Mouse (Mus musculus) neutrophil, adult 5-6 weeks (primary cell): Measurements from ENCODE around the gene Vgf. TPM values are rescaled to one million over a fixed set of nuclear protein-coding genes. Genes with fewer than 3 reads are reported as not detected.

Source experiments
- ATAC-seq: fragments of 151-379, 151-347 bp; 2 replicates; pipeline ENCODE4 v1.8.0; 2017; ENCODE audit warnings: mild to moderate bottlenecking, moderate TSS enrichment; ENCODE audit not compliant: insufficient number of reproducible peaks, poor library complexity, low FRiP score, severe bottlenecking; ENCODE audit errors: extremely low read depth
- total RNA-seq: library from RNA; stranded (forward); fragments of 200-1000 nt; gene quantifications from 2 replicates; pipeline ENCODE4 v1.2.3, GENCODE M21; 2017

Gene Vgf
- total RNA-seq, 1 experiment from 2014 or later: not detected

DNA sequence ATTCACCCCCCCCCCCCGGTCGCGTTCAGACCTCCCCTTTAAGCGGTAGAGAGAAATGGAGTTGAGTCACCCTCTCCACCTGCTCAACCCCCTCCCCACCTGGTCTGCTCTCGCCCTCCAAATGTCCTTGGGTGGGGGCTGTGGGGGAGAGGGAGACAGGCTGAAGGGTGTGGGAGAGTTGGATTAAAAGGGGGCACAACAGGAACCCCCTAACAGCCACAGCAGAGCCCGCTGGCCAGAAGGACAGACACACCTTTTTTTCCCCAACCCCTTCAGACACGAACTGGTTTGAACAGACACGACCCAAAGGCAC lies 3.0 kb downstream of the Vgf start:
- ATAC-seq: no peak

DNA sequence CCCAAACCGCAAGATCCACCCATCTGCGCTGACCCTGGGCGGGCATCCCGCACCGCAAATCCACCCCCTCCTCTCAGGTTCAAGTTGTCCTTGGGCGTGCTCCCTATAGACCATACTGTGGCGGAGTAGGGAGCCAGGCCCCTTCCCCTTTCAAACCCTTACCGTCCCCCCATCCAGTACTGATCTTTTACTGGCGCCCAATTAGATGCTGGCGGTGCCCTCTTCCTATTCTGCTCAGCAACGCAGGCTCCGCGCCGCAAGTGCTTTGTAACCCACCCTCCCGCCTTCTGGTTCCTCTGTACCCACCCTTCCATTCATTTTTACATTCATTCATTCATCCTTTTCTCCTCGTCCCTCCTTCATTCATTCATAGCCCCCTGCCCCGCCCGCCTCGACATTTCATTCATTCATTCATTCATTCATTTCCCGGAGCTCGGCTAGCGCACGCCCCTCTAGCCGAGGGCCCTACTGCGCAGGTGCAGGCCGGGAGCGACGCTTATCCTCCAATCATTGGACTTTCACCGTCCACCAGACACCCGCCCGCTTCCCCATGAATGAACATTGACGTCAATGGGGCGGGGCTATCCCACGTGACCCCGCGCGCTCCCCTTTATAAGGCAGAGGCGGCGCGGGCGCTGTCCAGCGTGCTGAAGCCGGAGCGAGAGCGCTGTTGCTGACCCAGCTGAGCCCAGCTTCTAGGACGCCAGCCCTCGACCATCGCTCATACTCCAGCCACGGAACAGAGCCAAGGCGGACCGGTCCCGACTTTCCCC lies 3.6 kb downstream of the Vgf start:
- peak; percentile 54 for ATAC-seq

DNA sequence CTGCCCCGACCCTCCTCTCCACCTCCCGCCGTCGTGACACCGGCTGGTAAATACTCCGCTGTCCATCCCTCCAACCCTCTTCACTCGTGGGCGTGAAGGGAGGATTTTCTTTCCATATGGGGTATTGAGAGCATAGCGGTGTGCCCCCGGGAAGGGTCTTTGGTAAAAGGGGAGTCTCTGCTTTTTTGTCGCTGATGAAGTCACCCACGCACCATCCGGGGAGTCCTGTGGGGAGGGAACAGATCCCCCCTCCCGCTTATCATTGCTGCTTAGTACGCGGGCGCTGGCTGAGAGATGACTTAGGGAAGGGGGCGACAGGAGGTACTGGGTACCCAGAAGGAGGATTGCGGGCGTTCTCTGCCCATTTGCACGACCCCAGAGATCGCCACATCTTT lies 4.2 kb downstream of the Vgf start:
- no peak for ATAC-seq

DNA sequence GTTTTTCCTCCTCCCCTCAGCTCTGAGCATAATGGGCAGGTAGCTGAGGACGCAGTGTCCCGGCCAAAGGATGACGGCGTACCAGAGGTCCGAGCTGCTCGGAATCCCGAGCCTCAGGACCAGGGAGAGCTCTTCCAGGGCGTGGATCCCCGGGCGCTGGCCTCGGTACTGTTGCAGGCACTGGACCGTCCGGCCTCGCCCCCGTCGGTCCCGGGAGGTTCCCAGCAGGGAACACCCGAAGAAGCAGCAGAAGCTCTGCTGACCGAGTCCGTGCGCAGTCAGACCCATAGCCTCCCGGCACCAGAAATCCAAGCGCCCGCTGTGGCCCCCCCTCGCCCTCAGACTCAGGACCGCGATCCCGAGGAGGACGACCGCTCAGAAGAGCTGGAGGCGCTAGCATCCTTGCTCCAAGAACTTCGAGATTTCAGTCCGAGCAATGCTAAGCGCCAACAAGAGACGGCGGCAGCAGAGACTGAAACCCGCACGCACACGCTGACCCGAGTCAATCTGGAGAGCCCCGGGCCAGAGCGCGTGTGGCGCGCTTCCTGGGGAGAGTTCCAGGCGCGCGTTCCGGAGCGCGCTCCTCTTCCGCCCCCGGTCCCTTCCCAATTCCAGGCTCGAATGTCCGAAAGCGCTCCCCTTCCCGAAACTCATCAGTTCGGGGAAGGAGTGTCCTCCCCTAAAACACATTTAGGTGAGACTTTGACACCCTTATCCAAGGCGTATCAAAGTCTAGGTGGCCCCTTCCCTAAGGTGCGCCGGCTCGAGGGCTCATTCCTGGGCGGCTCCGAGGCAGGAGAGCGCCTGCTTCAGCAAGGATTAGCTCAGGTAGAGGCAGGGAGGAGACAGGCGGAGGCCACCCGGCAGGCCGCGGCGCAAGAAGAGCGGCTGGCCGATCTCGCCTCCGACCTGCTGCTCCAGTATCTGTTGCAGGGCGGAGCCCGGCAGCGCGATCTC lies 5.2 kb downstream of the Vgf start:
- ATAC-seq: no peak

DNA sequence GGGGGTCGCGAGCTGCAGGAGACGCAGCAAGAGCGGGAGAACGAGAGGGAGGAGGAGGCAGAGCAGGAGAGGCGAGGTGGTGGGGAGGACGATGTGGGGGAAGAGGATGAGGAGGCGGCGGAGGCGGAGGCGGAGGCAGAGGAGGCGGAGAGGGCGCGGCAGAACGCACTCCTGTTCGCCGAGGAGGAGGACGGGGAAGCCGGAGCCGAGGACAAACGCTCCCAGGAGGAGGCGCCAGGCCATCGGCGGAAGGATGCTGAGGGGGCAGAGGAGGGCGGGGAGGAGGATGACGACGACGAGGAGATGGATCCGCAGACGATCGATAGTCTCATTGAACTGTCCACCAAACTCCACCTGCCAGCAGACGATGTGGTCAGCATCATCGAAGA lies 5.8 kb downstream of the Vgf start:
- ATAC-seq: no peak

DNA sequence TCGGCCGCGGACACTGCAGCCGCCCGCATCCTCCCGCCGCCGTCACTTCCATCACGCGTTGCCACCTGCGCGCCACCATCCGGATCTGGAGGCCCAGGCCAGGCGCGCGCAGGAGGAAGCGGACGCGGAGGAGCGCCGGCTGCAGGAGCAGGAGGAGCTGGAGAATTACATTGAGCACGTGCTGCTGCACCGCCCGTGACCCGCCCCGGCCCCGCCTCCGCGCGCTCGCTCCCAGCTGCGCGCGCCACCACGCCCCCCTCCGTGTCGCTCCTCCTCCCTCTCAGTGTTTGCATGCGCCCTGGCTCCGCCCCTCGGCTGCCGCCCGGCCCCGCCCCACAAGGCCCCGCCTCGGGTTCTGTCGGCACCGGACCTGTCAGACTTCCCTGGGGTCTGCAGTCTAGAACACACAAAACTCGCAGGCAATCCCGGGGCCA lies 6.5 kb downstream of the Vgf start:
- peak; percentile 30 for ATAC-seq

DNA sequence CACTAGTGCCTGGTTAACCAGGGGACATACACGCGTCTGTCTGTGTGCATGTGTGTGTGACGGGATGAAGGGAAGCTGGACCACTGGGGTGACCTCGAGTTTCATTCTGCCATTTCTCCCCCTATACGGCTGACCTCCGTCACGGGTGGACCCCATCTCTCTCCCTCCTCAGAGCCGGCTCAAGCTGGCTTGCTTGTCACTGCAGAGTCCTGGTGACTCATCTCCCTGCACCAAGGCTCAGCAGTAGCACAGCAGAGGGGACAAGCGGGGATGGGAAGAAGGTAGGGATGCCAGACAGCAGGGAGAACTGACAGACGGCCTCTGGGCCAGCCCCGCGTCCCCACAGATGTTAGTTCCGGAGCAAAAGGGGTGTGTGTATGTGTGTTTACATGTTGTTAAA lies 10.0 kb downstream of the Vgf start:
- no peak for ATAC-seq

DNA sequence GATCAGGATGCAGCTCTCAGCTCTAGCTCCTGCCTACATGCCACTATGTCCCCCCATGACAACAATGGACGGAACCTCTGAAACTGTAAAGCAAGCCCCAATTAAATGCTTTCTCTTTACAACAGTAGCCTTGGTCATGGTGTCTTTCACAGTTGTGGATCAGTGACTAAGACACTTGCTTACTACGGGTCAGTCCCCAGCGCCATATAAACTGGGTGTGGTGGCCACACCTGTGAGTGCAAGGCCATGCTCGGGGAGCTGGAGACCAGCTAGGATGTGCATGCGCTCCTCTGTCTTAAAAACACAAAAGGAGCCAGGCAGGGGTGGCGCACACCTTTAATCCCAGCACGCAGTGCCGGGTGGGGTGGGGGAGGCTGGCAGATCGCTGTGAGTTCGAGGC lies 13.3 kb downstream of the Vgf start:
- no peak for ATAC-seq

DNA sequence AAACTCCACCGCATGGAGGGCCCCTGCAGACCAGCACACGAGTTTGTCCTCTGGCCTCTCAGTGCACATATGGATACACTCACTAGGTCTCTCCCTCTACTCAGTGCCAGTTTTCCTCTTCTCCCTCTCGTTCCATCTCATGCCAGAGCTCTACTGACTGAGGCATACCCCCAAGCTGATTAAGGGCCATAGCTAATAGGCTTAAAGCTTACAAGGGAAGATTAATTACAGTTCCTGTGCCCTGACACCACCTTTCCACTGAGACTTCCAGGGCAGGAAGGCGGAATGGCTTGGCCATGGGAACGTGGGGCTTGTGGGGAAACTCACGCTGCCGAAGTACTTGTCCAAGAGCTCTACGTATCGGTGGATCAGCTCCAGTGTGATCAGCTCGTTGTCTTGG lies 15.2 kb downstream of the Vgf start:
- no peak for ATAC-seq

DNA sequence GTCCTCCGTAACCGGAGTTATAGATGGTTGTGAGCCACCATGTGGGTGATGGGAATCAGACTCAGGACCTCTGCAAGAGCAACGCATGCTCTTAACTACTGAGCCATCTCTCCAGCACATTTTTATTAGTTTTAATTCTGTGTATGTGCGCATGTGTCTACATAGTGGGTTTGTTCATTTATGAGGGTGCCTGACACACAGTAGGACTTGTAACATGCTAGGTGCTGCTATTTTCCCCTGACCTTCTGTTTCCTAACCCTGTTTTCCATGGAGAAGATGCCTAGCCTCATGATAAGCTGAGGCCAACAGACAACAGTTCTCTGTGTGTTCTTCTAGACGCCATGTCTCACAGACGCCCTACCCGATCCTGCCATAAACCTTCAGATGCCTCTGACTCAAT lies 17.8 kb downstream of the Vgf start:
- no peak for ATAC-seq

DNA sequence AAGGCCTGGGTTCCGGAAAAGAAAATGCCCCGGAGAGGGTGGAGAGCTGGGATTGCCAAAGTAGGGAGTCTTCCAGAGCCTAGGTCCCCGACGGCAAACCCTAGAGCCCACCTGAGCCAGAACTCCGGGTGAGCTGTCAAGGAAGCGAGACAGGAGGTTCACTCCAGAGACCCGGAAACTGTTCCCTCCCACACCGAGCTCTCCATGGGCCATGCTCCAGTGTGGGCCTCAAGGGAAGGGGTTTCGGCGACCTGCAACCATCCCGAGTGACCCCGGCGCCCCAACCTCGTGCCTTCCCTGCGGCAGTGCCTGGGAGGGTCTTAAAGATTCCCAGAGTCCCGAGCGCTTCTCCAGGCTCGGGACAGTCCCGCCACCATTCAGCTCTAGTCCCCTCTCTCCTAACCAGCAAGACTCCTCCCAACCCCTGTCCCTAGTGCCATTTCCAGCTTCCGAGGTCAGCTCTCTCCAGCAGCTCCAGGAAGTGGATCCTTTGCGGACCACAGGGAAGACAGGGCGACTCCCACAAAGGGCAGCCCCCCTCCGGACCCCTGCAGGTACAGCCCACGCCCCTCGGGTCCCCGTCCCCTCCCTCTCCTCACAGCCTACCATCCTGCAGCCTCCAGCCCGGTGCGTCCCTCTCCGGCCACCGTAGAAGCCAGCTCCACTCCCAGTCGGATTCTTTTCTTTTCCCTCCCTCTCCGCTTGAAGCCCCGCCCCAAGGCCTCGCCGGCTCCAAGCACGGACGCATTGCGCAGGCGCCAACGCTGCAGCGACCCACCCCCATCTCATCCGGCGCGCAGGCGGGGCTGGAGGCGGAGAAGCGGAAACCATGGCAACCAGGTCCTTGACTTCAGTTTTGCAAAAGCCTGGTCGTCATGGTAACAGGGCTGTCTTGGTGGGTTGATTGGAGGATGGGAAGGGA lies 19.5 kb downstream of the Vgf start, which contains the start of gene Ap1s1:
Gene Ap1s1, minus strand, starts transcription at position 734 of the 922 bp plus-strand sequence.
- ATAC-seq: peak; percentile 78

DNA sequence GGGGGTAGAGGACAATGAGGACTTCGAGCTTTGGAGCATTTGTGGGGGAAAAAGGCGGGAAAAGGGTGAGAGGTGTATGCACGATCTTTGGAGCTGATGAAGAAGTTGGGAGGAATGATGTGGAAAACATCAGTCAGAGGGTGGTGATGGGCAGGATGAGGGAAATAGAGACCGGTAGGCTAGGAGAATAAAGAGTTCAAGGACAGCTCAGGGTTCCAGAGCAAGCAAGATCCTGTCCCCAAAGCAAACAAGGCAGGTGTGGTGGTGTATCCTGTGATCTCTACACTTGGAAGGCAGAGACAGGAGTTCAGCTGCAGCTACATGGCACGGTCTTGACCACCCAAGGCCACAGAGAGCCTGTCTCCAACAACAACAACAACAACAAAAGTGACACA lies 20.1 kb downstream of the Vgf start:
- ATAC-seq: no peak

DNA sequence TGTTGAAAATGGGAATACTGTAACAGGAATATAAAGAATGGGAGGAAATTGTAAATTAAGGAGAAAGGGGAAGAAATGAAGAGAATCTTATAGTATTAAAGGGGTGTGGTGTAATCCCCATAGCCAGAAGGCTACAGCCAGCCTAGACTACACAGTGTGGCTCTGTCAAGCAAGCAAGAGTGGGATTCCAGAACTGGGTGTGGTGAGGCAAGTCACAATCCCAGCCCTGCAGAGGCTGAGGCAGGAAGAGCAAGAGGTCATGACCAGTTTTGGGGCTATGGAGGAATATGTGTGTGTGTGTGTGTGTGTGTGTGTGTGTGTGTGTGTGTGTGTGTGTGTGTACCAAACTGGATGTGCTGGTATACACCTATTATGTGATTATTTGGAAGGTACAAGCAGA lies 20.8 kb downstream of the Vgf start:
- no peak for ATAC-seq

DNA sequence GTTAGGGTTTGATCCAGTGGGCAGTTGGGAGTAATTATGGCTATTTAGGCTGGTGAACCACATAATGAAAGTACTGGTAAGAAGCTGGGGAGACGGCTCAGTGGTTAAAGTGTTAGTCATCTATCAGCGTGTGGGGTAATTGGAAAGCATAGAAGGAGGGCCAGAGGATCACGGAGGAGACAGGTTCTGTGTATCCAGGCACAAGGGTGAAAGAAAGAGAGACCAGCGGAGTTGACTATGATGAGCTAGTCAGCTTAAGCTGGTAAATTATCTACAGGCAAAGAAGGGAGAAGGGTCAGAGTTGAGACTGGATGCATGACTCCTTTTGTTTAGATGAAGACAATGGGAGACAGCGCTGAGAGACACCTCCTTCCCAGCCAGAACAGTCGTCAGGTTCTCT lies 24.9 kb downstream of the Vgf start:
- no peak for ATAC-seq

DNA sequence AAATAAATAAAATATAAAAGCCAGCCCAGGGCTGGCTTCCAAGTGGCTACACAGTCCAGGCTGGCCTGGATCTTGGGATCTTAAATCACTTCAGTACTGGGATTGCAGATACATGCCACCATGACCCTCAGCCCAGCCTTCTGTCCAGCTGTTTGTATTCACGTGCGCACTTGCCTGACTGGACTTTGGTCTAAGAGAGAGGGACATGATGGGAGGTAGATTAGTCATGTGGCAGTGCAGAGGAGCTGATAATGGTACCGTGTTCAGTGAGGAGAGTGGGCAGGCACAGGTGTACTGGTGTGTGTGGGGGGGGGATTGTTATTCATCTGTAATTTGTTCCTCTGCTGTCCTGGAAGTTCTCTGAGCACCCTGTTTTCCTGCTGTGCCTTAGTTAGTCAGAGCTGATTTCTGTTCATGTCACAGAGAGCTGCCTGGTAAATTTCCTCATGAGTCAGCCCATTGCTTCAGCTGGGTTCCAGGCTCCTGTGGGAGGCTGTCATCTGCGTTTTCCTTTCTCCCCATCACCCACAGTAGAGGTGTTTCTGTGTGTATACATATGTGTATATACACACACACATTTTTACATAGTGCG lies 25.8 kb downstream of the Vgf start:
- ATAC-seq: no peak

DNA sequence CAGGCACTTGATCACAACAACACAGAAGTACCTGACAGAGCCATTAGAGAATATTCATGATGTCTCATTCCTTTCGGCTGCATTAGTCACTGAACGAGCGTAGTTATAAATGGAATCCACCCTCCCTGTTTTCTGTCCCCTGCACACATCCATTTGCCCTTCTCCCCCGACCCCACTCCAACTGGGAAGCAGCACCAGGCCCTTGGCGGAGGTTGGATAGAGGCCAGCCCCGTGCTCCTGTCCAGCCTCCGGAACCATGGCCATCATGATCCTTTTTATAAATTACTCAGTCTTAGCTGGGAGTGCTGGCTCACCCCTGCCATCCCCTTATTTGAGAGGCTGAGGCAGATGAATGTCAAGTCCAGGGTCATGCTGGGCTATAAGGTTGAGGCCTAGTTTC lies 28.1 kb downstream of the Vgf start:
- no peak for ATAC-seq

DNA sequence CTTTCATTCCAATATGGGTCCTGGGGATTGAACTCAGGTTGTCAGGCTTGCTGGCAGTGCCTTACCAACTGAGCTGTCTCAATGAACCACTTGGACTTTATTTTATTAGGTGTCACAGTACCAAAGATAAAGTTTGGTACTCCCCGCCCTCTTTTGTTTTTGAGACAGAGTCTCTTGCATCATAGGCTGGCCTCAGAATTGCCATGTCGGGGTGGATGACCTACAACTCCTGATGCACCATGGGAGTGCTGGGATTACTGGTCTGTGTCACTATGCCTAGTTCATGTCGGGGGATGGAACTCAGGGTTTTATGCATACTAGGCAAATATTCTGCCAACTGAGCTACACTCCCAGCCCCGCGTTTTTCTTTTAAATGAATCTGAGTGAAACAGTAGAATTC lies 28.7 kb downstream of the Vgf start:
- ATAC-seq: no peak

DNA sequence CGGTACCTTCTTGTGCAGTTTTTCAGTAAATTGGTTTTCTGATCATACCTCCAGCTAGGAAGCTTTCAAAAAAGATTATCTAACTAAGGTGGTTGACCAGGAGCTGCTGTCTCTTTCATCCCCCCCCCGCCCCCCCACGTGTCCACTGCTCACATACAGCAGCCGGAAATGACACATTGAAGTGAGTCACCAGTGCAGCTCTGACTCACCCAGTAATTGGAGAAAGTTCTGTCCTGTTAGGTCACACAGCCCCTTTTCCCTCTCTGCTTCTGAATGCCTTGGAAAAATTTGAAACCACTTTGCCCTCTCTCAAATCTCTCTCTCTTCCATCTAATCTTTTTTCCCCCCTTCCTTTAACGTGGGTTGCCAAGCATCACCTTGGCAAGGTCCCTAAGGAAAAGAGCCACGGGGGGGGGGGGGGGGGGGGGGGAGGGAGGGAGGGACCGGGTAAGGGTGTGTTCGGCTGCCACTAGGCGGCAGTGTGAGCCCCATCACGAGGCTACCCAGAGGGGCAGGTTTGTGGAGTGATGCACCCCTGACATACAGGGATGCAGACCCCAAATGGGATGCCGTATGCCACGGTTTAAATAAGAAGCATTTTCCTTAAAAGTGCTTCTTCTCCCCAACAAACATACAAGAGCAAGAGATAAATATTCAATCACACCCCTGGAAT lies 35.8 kb downstream of the Vgf start:
- ATAC-seq: no peak
